Mouse (Mus musculus): Measurements from ENCODE around the gene Mast4. TPM values are rescaled to one million over a fixed set of nuclear protein-coding genes. Genes with fewer than 3 reads are reported as not detected.
"Not testable (repeated sequence)": the region's sequence is repeated elsewhere in the genome, so short reads cannot be mapped to it uniquely, and the experiment has no call there.

The Mast4 gene
- polyA plus RNA-seq (2012; rRNA removed) (0.56 and 0.71 TPM in 2 replicates), polyA plus RNA-seq (2014; fragmentation: Nextera tagmentation; extraction: Ambion mirVana) (1.5 and 1.6 TPM in 2 replicates)

DNA sequence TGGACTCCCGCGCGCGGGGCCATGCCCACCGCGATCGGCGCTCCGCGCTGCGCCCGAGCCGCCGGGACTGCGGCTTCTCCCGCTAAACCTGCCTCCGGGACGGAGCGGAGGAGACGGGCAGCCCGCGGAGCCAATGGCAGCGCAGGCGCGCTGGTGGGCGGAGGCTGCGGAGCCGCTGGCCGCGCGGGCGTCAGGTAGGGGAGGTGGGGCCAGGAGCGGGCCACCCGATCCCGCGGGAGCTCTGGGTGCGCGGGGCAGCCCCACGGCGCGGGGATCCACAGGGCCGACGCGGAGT is at the start of gene Mast4:
Gene Mast4 (minus strand): TSS at position 106 of the 295 bp plus-strand sequence.
- Histone ChIP-seq H3K27me3 (ENCODE audit: control insufficient read depth, insufficient read depth, low read length) (peaks cover 41% of the 10 kb centered on the region), H3K4me3 (ENCODE audit: insufficient read depth in 1 of 2, low read depth in 2 of 2, low read length in 2 of 2) (peak within 1 kb of the TSS; percentile 44 to 51), H3K4me1 (replicated peaks; ENCODE audit: control insufficient read depth in 2 of 2, insufficient read depth in 2 of 2, low read length in 1 of 2) (no peaks in the 10 kb centered on the region), H3K27ac (no peak within 1 kb of the TSS), H3K36me3 (replicated peaks; ENCODE audit: control insufficient read depth, insufficient read depth, low read depth) (no peaks in the 10 kb centered on the region), H3K9ac (replicated peaks) (no peak within 1 kb of the TSS), H3K9me3 (ENCODE audit: control insufficient read depth, low read length) (no peaks in the 10 kb centered on the region), H3K4me2 (ENCODE audit: low read depth) (peak within 1 kb of the TSS; percentile 66)
- WGBS (ENCODE audit: insufficient replicate concordance), result under 1% methylated on average over 42 of the region's 44 CpGs
- TF ChIP-seq EP300 (IDR thresholded peaks at IDR 0.05; ENCODE audit: low read depth) (no peak), CTCF (IDR thresholded peaks at IDR 0.05; ENCODE audit: low read depth) (no peak)
- DNase-seq (ENCODE audit: low read depth in 3 of 3, low spot score in 3 of 3) (peak; percentile 3 to 14 (median 12)), ATAC-seq (ENCODE audit: insufficient read depth) (peak; percentile 74)

DNA sequence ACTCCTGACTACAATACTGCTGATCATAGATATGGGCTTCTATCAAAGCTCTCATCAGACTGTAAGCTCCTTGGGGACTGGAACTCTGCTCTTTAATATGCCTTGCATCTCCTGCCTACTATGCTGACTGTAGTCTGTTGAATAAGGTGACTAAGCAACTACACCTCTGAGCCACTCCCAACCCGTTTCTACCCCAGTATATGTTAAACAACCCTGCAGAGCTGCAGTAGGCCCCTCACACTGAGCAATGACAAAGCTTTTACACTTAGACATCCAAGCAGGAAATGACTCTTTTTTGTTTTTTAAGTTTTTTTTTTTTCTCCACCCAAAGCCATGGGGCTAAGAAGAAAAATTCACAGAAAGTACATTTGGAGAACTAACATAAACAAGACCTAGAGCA is 40.2 kb upstream of the Mast4 start:
- no peak overlapping the region for H3K4me2 ChIP-seq (ENCODE audit: low read depth)
- H3K27ac ChIP-seq, result no peak overlapping the region
- no peaks in the 10 kb centered on the region for H3K4me1 ChIP-seq (replicated peaks; ENCODE audit: control insufficient read depth in 2 of 2, insufficient read depth in 2 of 2, low read length in 1 of 2)
- ATAC-seq (ENCODE audit: insufficient read depth), result no peak
- no peaks in the 10 kb centered on the region for H3K27me3 ChIP-seq (ENCODE audit: control insufficient read depth, insufficient read depth, low read length)
- DNase-seq (ENCODE audit: low read depth in 3 of 3, low spot score in 3 of 3), result no peak
- no peaks in the 10 kb centered on the region for H3K36me3 ChIP-seq (replicated peaks; ENCODE audit: control insufficient read depth, insufficient read depth, low read depth)
- 14% methylated on average over 1 of the region's 1 CpGs for WGBS (ENCODE audit: insufficient replicate concordance)
- TF ChIP-seq EP300 (IDR thresholded peaks at IDR 0.05; ENCODE audit: low read depth) (no peak), CTCF (IDR thresholded peaks at IDR 0.05; ENCODE audit: low read depth) (no peak)
- H3K9ac ChIP-seq (replicated peaks), result no peak overlapping the region
- H3K9me3 ChIP-seq (ENCODE audit: control insufficient read depth, low read length), result no peaks in the 10 kb centered on the region
- no peak overlapping the region for H3K4me3 ChIP-seq (ENCODE audit: insufficient read depth in 1 of 2, low read depth in 2 of 2, low read length in 2 of 2)

GRCm38 (mm10) chr13:103369194-103369593 is 34.9 kb upstream of the Mast4 start:
- H3K4me2 ChIP-seq (ENCODE audit: low read depth), result no peak overlapping the region
- no peak overlapping the region for H3K9ac ChIP-seq (replicated peaks)
- no peaks in the 10 kb centered on the region for H3K9me3 ChIP-seq (ENCODE audit: control insufficient read depth, low read length)
- H3K4me1 ChIP-seq (replicated peaks; ENCODE audit: control insufficient read depth in 2 of 2, insufficient read depth in 2 of 2, low read length in 1 of 2), result no peaks in the 10 kb centered on the region
- WGBS (ENCODE audit: insufficient replicate concordance), result 63% methylated on average over 7 of the region's 7 CpGs
- no peaks in the 10 kb centered on the region for H3K27me3 ChIP-seq (ENCODE audit: control insufficient read depth, insufficient read depth, low read length)
- H3K4me3 ChIP-seq (ENCODE audit: insufficient read depth in 1 of 2, low read depth in 2 of 2, low read length in 2 of 2), result no peak overlapping the region
- TF ChIP-seq CTCF (IDR thresholded peaks at IDR 0.05; ENCODE audit: low read depth) (no peak), EP300 (IDR thresholded peaks at IDR 0.05; ENCODE audit: low read depth) (no peak)
- no peak for DNase-seq (ENCODE audit: low read depth in 3 of 3, low spot score in 3 of 3)
- no peak overlapping the region for H3K27ac ChIP-seq
- ATAC-seq (ENCODE audit: insufficient read depth), result no peak
- H3K36me3 ChIP-seq (replicated peaks; ENCODE audit: control insufficient read depth, insufficient read depth, low read depth), result no peaks in the 10 kb centered on the region

GRCm38 (mm10) chr13:103363181-103363580 is 28.9 kb upstream of the Mast4 start:
- H3K9me3 ChIP-seq (ENCODE audit: control insufficient read depth, low read length), result no peaks in the 10 kb centered on the region
- H3K9ac ChIP-seq (replicated peaks), result no peak overlapping the region
- no peak overlapping the region for H3K27ac ChIP-seq
- TF ChIP-seq CTCF (IDR thresholded peaks at IDR 0.05; ENCODE audit: low read depth) (no peak), EP300 (IDR thresholded peaks at IDR 0.05; ENCODE audit: low read depth) (no peak)
- no peak for DNase-seq (ENCODE audit: low read depth in 3 of 3, low spot score in 3 of 3)
- H3K4me3 ChIP-seq (ENCODE audit: insufficient read depth in 1 of 2, low read depth in 2 of 2, low read length in 2 of 2), result no peak overlapping the region
- no peaks in the 10 kb centered on the region for H3K27me3 ChIP-seq (ENCODE audit: control insufficient read depth, insufficient read depth, low read length)
- ATAC-seq (ENCODE audit: insufficient read depth), result no peak
- no peaks in the 10 kb centered on the region for H3K36me3 ChIP-seq (replicated peaks; ENCODE audit: control insufficient read depth, insufficient read depth, low read depth)
- H3K4me1 ChIP-seq (replicated peaks; ENCODE audit: control insufficient read depth in 2 of 2, insufficient read depth in 2 of 2, low read length in 1 of 2), result no peaks in the 10 kb centered on the region
- H3K4me2 ChIP-seq (ENCODE audit: low read depth), result no peak overlapping the region
- WGBS (ENCODE audit: insufficient replicate concordance), result 72% methylated on average over 10 of the region's 10 CpGs

DNA sequence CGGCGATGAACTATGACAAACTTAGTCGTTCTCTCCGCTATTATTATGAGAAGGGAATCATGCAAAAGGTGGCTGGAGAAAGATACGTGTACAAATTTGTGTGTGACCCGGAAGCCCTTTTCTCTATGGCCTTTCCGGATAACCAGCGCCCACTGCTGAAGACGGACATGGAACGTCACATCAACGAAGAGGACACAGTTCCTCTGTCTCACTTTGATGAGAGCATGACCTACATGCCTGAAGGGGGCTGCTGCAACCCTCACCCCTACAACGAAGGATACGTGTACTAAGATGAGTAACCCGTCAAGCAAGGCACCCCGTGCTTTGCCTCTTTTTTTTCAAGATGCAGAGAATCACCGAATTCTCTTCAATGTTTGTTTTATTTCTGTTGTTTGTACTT is 23.1 kb upstream of the Mast4 start:
- ATAC-seq (ENCODE audit: insufficient read depth); H3K9ac ChIP-seq (replicated peaks); H3K36me3 ChIP-seq (replicated peaks; ENCODE audit: control insufficient read depth, insufficient read depth, low read depth); DNase-seq (ENCODE audit: low read depth in 3 of 3, low spot score in 3 of 3); H3K27ac ChIP-seq; H3K4me1 ChIP-seq (replicated peaks; ENCODE audit: control insufficient read depth in 2 of 2, insufficient read depth in 2 of 2, low read length in 1 of 2); H3K27me3 ChIP-seq (ENCODE audit: control insufficient read depth, insufficient read depth, low read length); H3K4me3 ChIP-seq (ENCODE audit: insufficient read depth in 1 of 2, low read depth in 2 of 2, low read length in 2 of 2); H3K9me3 ChIP-seq (ENCODE audit: control insufficient read depth, low read length); H3K4me2 ChIP-seq (ENCODE audit: low read depth): not testable (repeated sequence)
- WGBS (ENCODE audit: insufficient replicate concordance), result 73% methylated on average over 16 of the region's 16 CpGs

- H3K4me3 ChIP-seq (ENCODE audit: insufficient read depth in 1 of 2, low read depth in 2 of 2, low read length in 2 of 2); H3K9ac ChIP-seq (replicated peaks); H3K27ac ChIP-seq; H3K27me3 ChIP-seq (ENCODE audit: control insufficient read depth, insufficient read depth, low read length); ATAC-seq (ENCODE audit: insufficient read depth); H3K36me3 ChIP-seq (replicated peaks; ENCODE audit: control insufficient read depth, insufficient read depth, low read depth); H3K4me2 ChIP-seq (ENCODE audit: low read depth); H3K9me3 ChIP-seq (ENCODE audit: control insufficient read depth, low read length); H3K4me1 ChIP-seq (replicated peaks; ENCODE audit: control insufficient read depth in 2 of 2, insufficient read depth in 2 of 2, low read length in 1 of 2); DNase-seq (ENCODE audit: low read depth in 3 of 3, low spot score in 3 of 3): not testable (repeated sequence)
- WGBS (ENCODE audit: insufficient replicate concordance), result 79% methylated on average over 4 of the region's 6 CpGs
Observed at GRCm38 (mm10) chr13:103356909-103357308, 22.6 kb upstream of the Mast4 start.

Data from liver, embryonic 14.5 days (tissue).